Mouse (Mus musculus): ENCODE measurements around the gene Zfp324. TPM values are rescaled to one million over a fixed set of nuclear protein-coding genes. Genes with fewer than 3 reads are reported as not detected.
A peak's percentile ranks its signal among the peaks of the same experiment; 100 is the strongest.

The Zfp324 gene
- polyA plus RNA-seq, 1 experiment, result 1.5 TPM

DNA sequence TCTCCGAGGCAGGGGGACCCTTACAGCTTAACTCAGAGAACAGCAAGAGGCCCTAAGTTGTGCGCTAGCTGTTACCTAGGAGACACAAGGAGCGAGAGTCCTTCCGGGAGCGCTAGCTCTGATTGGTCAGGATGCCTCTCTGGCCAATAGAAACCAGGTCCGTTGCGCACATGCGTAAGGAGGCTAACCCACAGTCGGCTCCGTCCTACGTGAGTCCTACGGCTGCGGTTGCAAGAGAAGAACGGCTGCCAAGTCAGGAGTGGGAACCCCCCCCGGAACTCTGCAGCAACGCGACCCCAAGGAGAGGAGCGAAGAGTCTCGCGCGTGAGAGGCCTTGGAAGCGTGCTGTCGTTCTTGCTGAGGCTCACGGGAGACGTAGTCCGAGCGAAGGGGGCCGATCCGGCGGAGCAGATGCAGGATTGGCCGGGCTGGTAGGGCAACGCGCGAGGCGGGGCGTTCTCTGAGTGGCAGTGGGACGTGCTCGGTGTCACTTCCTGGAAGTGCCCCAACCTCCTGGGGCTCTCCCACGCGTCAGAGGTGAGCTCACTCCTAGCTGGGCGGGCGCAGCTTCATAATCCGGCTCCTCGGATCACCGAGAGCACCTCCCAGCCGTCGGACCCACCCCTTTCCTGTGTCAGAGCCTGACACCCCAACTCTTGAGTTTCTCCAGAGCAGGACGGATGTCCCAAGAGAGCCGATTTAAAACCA, 12.2 kb downstream of the Zfp324 start, which contains the start of gene Zfp446:
TSS of gene Zfp446 (plus strand) at position 167 of the 708 bp plus-strand sequence.
- H3K36me3 ChIP-seq (ENCODE audit: control insufficient read depth, insufficient read depth, low read length, poor library complexity, severe bottlenecking), result no peaks in the 10 kb centered on the region
- peak within 1 kb of the TSS; percentile 55 for H3K9ac ChIP-seq (ENCODE audit: low read depth, poor library complexity, severe bottlenecking)
- peak within 1 kb of the TSS; percentile 78 for H3K4me3 ChIP-seq (ENCODE audit: low read depth, low read length)
- no peaks in the 10 kb centered on the region for H3K9me3 ChIP-seq (replicated peaks; ENCODE audit: control insufficient read depth, insufficient read depth, low read length, poor library complexity, severe bottlenecking)
- H3K27me3 ChIP-seq (ENCODE audit: control insufficient read depth, insufficient read depth, low read length, poor library complexity, severe bottlenecking), result no peaks in the 10 kb centered on the region
- TF ChIP-seq EP300 (IDR thresholded peaks at IDR 0.05; ENCODE audit: insufficient read depth, low read depth, low read length), result no peak
- TF ChIP-seq POLR2A (IDR thresholded peaks at IDR 0.05; ENCODE audit: insufficient read depth, low read length), result peak; percentile 57
- no peaks in the 10 kb centered on the region for H3K4me1 ChIP-seq (ENCODE audit: control insufficient read depth, insufficient read depth, low read length)
- H3K27ac ChIP-seq (ENCODE audit: insufficient read depth, low read length), result peak within 1 kb of the TSS; percentile 32

DNA sequence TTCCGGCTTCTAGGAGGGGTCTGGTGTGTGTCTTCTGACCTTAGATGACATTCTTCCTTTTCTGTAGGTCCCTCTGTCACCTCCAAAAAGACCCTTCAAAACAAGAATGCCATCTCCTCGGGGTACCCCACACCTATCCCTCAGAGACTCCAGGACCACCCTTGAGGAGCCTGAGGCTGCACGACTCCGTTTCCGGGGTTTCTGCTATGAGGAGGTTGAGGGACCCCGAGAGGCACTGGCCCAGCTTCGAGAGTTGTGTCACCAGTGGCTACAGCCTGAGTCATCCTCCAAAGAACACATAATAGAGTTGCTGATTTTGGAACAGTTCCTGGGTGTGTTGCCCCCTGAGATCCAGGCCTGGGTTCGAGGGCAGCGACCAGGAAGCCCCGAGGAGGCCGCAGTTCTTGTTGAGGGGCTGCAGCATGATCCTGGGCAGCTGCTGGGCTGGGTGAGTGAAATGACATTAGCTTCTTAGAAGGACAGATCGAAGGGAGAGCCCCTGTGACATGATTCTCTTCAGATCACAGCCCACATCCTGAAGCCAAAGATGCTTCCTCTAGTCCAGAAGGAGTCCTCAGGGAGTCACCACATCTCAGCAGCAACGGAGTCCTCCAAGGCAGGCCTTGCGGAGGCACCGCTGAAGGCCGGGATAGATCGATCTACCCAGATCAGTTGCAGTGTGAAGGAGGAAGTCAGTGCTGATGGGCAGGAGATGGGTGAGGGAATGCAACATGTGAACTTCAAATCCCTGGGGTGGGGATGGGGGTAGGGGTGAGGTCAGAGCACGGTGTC, 13.5 kb downstream of the Zfp324 start:
- H3K4me1 ChIP-seq (ENCODE audit: control insufficient read depth, insufficient read depth, low read length), result no peaks in the 10 kb centered on the region
- H3K27me3 ChIP-seq (ENCODE audit: control insufficient read depth, insufficient read depth, low read length, poor library complexity, severe bottlenecking), result no peaks in the 10 kb centered on the region
- H3K36me3 ChIP-seq (ENCODE audit: control insufficient read depth, insufficient read depth, low read length, poor library complexity, severe bottlenecking), result no peaks in the 10 kb centered on the region
- H3K27ac ChIP-seq (ENCODE audit: insufficient read depth, low read length), result peak overlapping the region; percentile 32; the same call in 1 of the 2 replicates
- no peaks in the 10 kb centered on the region for H3K9me3 ChIP-seq (replicated peaks; ENCODE audit: control insufficient read depth, insufficient read depth, low read length, poor library complexity, severe bottlenecking)
- no peak overlapping the region for H3K9ac ChIP-seq (ENCODE audit: low read depth, poor library complexity, severe bottlenecking)
- no peak for TF ChIP-seq CTCF (IDR thresholded peaks at IDR 0.05; ENCODE audit: low read depth, low read length)
- no peak overlapping the region for H3K4me3 ChIP-seq (ENCODE audit: low read depth, low read length)

DNA sequence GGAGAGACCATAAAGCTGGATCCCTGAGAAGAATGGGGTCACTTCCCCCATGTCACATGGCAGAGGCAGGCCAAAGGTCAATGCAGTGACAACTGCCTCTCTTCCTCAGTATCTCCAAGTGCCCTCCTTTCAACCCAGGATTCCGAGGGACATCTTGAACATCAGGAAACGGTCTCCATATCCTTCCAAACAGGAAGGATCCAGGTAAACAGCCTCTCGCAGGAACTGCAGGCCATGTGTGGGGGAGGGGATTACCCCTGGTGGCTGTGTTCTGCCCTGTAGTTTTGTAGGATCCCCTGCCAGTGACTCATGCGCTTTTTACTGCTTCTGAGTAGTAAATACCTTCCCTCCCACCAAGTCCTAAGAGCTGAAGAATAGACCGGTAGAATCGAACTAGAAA, 14.1 kb downstream of the Zfp324 start:
- Histone ChIP-seq H3K9ac (ENCODE audit: low read depth, poor library complexity, severe bottlenecking) (no peak overlapping the region), H3K27me3 (ENCODE audit: control insufficient read depth, insufficient read depth, low read length, poor library complexity, severe bottlenecking) (no peaks in the 10 kb centered on the region), H3K36me3 (ENCODE audit: control insufficient read depth, insufficient read depth, low read length, poor library complexity, severe bottlenecking) (no peaks in the 10 kb centered on the region), H3K9me3 (replicated peaks; ENCODE audit: control insufficient read depth, insufficient read depth, low read length, poor library complexity, severe bottlenecking) (no peaks in the 10 kb centered on the region), H3K4me3 (ENCODE audit: low read depth, low read length) (no peak overlapping the region), H3K27ac (ENCODE audit: insufficient read depth, low read length) (0 out of 2 replicates have a peak overlapping the region, but pooled peaks have one; percentile 1), H3K4me1 (ENCODE audit: control insufficient read depth, insufficient read depth, low read length) (no peaks in the 10 kb centered on the region)
- no peak for TF ChIP-seq POLR2A (IDR thresholded peaks at IDR 0.05; ENCODE audit: insufficient read depth, low read length)
- no peak for TF ChIP-seq CTCF (IDR thresholded peaks at IDR 0.05; ENCODE audit: low read depth, low read length)
- TF ChIP-seq EP300 (IDR thresholded peaks at IDR 0.05; ENCODE audit: insufficient read depth, low read depth, low read length), result no peak

DNA sequence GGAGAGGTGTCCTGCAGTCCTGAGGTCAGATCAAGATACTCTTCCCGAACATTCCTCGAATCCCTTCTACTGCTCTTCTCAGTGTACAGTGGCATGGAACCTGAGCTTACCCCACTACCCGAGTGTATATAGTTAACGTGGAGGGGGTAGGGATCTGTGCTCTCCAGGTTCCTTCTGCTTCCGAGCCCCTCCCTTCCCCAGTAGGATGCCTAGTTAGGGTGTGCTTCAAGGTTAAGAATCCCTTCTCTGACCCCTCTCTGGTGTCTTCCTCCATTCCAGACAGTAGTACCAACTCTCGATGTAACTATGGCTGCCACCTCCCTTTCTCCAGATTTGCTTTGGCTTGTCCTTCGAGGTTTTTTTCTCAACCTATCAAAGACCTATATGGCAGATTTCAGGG, 14.7 kb downstream of the Zfp324 start:
- TF ChIP-seq CTCF (IDR thresholded peaks at IDR 0.05; ENCODE audit: low read depth, low read length) (no peak), EP300 (IDR thresholded peaks at IDR 0.05; ENCODE audit: insufficient read depth, low read depth, low read length) (no peak), POLR2A (IDR thresholded peaks at IDR 0.05; ENCODE audit: insufficient read depth, low read length) (no peak)
- Histone ChIP-seq H3K27ac (ENCODE audit: insufficient read depth, low read length) (0 out of 2 replicates have a peak overlapping the region, but pooled peaks have one; percentile 1), H3K4me3 (ENCODE audit: low read depth, low read length) (no peak overlapping the region), H3K9me3 (replicated peaks; ENCODE audit: control insufficient read depth, insufficient read depth, low read length, poor library complexity, severe bottlenecking) (no peaks in the 10 kb centered on the region), H3K27me3 (ENCODE audit: control insufficient read depth, insufficient read depth, low read length, poor library complexity, severe bottlenecking) (no peaks in the 10 kb centered on the region), H3K9ac (ENCODE audit: low read depth, poor library complexity, severe bottlenecking) (no peak overlapping the region), H3K36me3 (ENCODE audit: control insufficient read depth, insufficient read depth, low read length, poor library complexity, severe bottlenecking) (no peaks in the 10 kb centered on the region), H3K4me1 (ENCODE audit: control insufficient read depth, insufficient read depth, low read length) (no peaks in the 10 kb centered on the region)

DNA sequence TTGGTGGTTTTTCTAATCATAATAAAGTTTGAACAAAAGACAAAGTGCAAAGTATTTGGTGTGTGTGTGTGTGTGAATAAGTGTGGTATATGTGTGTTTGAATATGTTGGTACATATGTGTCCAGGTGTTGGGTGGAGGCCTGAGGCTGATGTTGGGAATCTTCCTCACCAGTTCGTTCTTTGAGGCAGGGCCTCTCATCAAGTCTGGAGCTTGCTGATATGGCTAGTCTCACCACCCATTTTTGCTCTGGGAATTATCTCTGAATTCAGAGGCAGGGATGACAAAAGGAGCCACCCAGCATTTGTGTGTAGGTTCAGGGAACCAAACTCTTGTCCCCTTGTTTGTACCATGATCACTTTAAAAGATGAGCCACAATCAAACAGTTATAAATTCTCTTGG, 20.1 kb downstream of the Zfp324 start:
- Histone ChIP-seq H3K4me3 (ENCODE audit: low read depth, low read length) (no peak overlapping the region), H3K4me1 (ENCODE audit: control insufficient read depth, insufficient read depth, low read length) (no peaks in the 10 kb centered on the region), H3K36me3 (ENCODE audit: control insufficient read depth, insufficient read depth, low read length, poor library complexity, severe bottlenecking) (no peaks in the 10 kb centered on the region), H3K9ac (ENCODE audit: low read depth, poor library complexity, severe bottlenecking) (no peak overlapping the region), H3K9me3 (replicated peaks; ENCODE audit: control insufficient read depth, insufficient read depth, low read length, poor library complexity, severe bottlenecking) (no peaks in the 10 kb centered on the region), H3K27ac (ENCODE audit: insufficient read depth, low read length) (no peak overlapping the region), H3K27me3 (ENCODE audit: control insufficient read depth, insufficient read depth, low read length, poor library complexity, severe bottlenecking) (no peaks in the 10 kb centered on the region)
- TF ChIP-seq CTCF (IDR thresholded peaks at IDR 0.05; ENCODE audit: low read depth, low read length) (no peak), POLR2A (IDR thresholded peaks at IDR 0.05; ENCODE audit: insufficient read depth, low read length) (no peak), EP300 (IDR thresholded peaks at IDR 0.05; ENCODE audit: insufficient read depth, low read depth, low read length) (no peak)

DNA sequence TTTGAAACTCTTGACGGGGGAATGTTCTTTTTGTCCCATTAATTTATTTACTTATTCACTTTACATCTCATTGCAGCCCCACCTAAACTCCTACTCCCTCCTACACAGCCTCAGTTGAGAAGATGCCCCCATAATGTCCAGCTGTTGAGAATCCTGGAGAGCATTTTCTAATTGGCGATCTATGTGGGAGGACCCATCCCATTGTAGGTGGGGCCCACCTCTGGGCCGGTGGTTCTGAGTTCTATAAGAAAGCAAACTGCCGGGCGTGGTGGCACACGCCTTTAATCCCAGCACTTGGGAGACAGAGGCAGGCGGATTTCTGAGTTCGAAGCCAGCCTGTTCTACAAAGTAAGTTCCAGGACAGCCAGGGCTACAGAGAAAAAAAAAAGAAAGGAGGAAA, 21.3 kb downstream of the Zfp324 start:
- no peak for TF ChIP-seq CTCF (IDR thresholded peaks at IDR 0.05; ENCODE audit: low read depth, low read length)
- TF ChIP-seq EP300 (IDR thresholded peaks at IDR 0.05; ENCODE audit: insufficient read depth, low read depth, low read length), result no peak
- no peak for TF ChIP-seq POLR2A (IDR thresholded peaks at IDR 0.05; ENCODE audit: insufficient read depth, low read length)
- H3K9ac ChIP-seq (ENCODE audit: low read depth, poor library complexity, severe bottlenecking), result no peak overlapping the region
- no peaks in the 10 kb centered on the region for H3K27me3 ChIP-seq (ENCODE audit: control insufficient read depth, insufficient read depth, low read length, poor library complexity, severe bottlenecking)
- H3K27ac ChIP-seq (ENCODE audit: insufficient read depth, low read length), result no peak overlapping the region
- no peaks in the 10 kb centered on the region for H3K4me1 ChIP-seq (ENCODE audit: control insufficient read depth, insufficient read depth, low read length)
- H3K36me3 ChIP-seq (ENCODE audit: control insufficient read depth, insufficient read depth, low read length, poor library complexity, severe bottlenecking), result no peaks in the 10 kb centered on the region
- H3K9me3 ChIP-seq (replicated peaks; ENCODE audit: control insufficient read depth, insufficient read depth, low read length, poor library complexity, severe bottlenecking), result no peaks in the 10 kb centered on the region
- no peak overlapping the region for H3K4me3 ChIP-seq (ENCODE audit: low read depth, low read length)

Data from ES-Bruce4 (cell line).